Mouse (Mus musculus): ENCODE data around the gene Hid1. TPM values are rescaled to one million over a fixed set of nuclear protein-coding genes. Genes with fewer than 3 reads are reported as not detected.
"Not testable (repeated sequence)": the region's sequence is repeated elsewhere in the genome, so short reads cannot be mapped to it uniquely, and the experiment has no call there.

The Hid1 gene
- polyA plus RNA-seq, 1 experiment from 2014 or later, result 26.5 TPM

DNA sequence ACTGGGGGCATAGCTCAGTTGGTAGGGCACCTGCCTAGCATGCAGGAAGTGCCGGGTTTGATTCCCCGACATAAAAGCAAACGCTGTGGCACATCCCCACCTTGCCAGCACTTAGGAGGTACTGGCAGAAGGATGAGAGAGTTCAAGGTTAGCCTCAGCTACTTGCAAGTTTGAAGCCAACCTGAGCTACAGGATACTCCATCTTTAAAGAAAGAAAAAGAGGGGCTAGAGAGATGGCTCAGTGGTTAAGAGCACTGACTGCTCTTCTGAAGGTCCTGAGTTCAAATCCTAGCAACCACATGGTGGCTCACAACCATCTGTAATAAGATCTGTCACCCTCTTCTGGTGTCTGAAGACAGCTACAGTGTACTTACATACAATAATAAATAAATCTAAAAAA, 19.3 kb upstream of the Hid1 start:
- not testable (repeated sequence) for H3K9me3 ChIP-seq (replicated peaks); H3K9ac ChIP-seq; ATAC-seq (ENCODE audit: low FRiP score); H3K27ac ChIP-seq; H3K4me2 ChIP-seq (replicated peaks); H3K27me3 ChIP-seq; H3K4me3 ChIP-seq
- peaks cover 19% of the 10 kb centered on the region for H3K36me3 ChIP-seq
- 86% methylated on average over 3 of the region's 3 CpGs for WGBS
- peaks cover 37% of the 10 kb centered on the region for H3K4me1 ChIP-seq

DNA sequence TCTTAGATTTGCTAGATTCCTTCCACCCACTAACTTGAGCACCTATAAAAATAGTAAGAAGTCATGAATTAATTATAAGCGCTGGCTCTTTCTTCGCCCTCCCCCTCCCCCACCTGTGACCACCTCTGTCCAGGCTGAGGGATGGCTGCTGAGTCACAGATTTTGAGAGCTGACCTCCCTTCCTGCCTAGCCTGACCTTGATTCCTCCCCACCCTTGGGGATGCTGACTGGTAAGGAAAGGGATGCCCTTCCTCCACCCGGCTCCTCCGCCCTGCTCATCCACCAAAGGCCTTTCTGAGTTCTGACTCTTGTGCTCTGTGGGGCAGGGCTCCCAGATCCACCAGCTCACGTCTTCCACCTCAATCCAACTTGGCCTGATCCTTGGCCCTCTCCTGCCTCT, 17.0 kb upstream of the Hid1 start:
- ATAC-seq (ENCODE audit: low FRiP score), result no peak
- Histone ChIP-seq H3K4me2 (replicated peaks) (0 out of 2 replicates have a peak overlapping the region, but pooled peaks have one; percentile 13), H3K36me3 (no peaks in the 10 kb centered on the region), H3K9ac (0 out of 2 replicates have a peak overlapping the region, but pooled peaks have one; percentile 33), H3K4me1 (peaks cover 41% of the 10 kb centered on the region), H3K27ac (no peak overlapping the region), H3K4me3 (no peak overlapping the region), H3K27me3 (no peaks in the 10 kb centered on the region), H3K9me3 (replicated peaks) (no peaks in the 10 kb centered on the region)
- WGBS, result 75% methylated on average over 5 of the region's 5 CpGs

DNA sequence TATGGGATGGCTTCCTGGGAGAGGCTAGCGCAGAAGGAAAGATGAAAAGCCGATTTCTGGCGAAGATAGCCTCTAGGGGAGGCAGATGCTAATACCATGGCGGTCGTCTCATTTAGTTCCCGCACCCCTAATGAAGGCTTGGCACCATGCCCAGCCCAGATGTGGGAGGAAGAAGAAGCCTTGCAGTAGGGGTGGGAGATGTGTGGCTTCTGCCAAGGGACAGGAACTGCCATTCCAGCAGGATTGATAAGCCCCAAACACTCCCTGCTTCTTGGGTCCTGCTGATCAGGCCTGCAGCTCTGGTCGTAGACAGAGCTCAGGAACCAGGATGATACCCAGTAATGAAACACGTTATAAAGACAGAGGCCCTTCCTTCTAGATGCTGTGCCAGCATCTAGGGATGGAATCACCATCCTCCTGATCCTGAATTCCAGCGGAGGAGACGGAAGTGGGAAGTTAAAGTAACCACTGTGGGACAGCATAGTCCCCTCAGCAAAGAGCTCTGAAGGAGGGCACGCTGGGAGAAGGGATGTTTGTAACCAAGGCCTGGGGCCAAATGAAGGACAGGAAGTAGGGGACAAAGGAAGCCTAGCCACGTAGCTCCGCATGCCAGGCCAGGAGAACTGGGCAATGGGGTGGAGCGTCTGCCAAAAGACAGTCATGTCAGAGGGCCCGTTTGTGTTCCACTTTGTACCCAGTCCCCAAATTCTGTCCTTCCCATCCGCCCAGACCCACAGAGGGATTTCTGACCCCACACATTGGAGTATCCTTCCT, 16.3 kb upstream of the Hid1 start:
- Histone ChIP-seq H3K4me1 (peaks cover 41% of the 10 kb centered on the region), H3K4me3 (peak overlapping the region; percentile 91), H3K36me3 (no peaks in the 10 kb centered on the region), H3K27me3 (no peaks in the 10 kb centered on the region), H3K27ac (peak overlapping the region; percentile 95), H3K4me2 (replicated peaks) (peak overlapping the region; percentile 60), H3K9ac (peak overlapping the region; percentile 98), H3K9me3 (replicated peaks) (no peaks in the 10 kb centered on the region)
- ATAC-seq (ENCODE audit: low FRiP score), result 0 out of 2 replicates have a peak, but pooled peaks have one; percentile 33
- 48% methylated on average over 16 of the region's 16 CpGs for WGBS

DNA sequence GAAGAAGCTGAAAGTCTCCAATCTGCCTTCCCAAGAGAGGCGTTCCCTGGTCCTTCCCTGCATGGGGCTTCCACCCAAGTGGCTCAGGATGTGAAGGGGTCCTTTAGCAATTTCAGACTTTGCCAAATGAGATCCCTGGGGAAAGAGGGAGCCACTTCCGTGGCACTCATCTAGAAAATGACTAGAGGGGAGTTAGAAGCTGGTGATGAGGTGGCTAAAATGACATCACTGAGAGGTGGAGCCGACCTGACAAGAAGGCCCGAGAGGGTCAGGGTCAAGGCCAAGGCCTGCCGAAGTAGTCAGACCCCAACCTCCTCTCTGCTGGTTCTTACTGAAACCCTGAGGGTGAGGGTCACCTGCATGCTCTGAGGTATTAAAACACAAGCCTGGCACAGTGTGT, 15.3 kb upstream of the Hid1 start:
- no peaks in the 10 kb centered on the region for H3K36me3 ChIP-seq
- WGBS, result 22% methylated on average over 5 of the region's 5 CpGs
- H3K4me3 ChIP-seq, result peak overlapping the region; percentile 91
- no peaks in the 10 kb centered on the region for H3K9me3 ChIP-seq (replicated peaks)
- ATAC-seq (ENCODE audit: low FRiP score), result no peak
- peak overlapping the region; percentile 60 for H3K4me2 ChIP-seq (replicated peaks)
- peaks cover 41% of the 10 kb centered on the region for H3K4me1 ChIP-seq
- peak overlapping the region; percentile 95 for H3K27ac ChIP-seq
- H3K27me3 ChIP-seq, result no peaks in the 10 kb centered on the region
- H3K9ac ChIP-seq, result peak overlapping the region; percentile 98

DNA sequence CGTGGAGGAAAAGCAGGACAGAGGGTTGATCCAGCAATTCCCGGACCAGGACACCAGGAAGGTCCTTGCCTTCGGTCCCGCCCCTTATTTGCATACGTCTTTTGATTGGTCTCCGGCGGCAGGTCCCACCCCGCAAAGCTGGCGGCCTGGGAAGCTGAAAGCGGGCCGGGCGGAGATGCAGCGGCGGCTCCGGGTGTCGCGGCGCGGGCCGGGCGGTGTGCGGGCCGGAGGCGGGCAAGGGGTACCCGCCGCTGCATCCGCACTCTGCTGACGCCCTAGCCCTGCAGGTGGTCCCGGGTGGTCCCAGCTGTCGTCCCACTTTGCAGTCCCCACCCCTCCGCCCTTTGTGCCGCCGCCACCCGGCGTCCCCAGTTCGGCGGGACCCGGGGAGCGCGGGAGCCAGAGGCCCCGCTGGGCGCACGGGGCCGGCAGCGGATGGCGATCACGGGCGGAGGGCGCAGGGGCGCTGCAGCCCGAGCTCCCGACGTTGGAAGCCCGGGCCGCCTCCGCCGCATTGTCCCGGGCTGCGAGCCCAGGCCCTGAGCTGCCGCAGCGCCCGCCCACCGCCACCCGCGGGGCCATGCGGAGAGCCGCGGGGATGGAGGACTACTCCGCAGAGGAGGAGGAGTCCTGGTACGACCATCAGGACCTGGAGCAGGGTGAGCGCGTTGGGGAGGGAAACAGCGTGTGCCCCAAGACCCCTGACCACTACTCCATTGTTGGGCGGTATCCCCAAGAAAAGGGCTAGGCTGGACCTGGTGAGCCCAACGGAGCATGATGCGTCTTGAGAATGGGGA, 14.4 kb upstream of the Hid1 start, which contains the start of gene Cdr2l:
Gene Cdr2l (plus strand): TSS at position 174 of the 797 bp plus-strand sequence.
- peaks cover 41% of the 10 kb centered on the region for H3K4me1 ChIP-seq
- H3K27ac ChIP-seq, result peak within 1 kb of the TSS; percentile 95
- peaks cover 4% of the 10 kb centered on the region; the same call in 1 of the 2 replicates for H3K27me3 ChIP-seq
- under 1% methylated on average over 73 of the region's 76 CpGs for WGBS
- H3K4me3 ChIP-seq, result peak within 1 kb of the TSS; percentile 91
- ATAC-seq (ENCODE audit: low FRiP score), result peak; percentile 90
- H3K9me3 ChIP-seq (replicated peaks), result no peaks in the 10 kb centered on the region
- peak within 1 kb of the TSS; percentile 98 for H3K9ac ChIP-seq
- H3K4me2 ChIP-seq (replicated peaks), result peak within 1 kb of the TSS; percentile 60
- H3K36me3 ChIP-seq, result no peaks in the 10 kb centered on the region

DNA sequence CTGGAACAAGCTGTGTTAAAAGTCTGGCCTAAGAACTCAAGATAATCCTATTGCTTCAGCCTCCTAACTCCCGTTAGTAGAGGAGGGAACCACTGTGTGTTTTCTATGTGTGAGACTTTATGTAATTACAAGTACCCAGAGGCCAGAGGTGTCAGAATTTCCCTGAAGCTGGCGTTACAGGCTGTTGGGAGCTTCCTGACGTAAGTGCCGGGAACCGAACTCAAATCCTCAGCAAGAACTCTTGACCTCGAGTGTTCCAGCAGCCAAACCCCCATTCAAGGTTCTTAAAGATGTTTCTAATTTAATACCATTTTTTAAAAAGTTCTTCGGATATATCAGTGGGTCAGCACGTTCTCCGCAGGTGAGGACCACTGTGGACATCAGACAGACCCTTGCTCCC, 13.7 kb upstream of the Hid1 start:
- peaks cover 7% of the 10 kb centered on the region; the same call in 1 of the 2 replicates for H3K27me3 ChIP-seq
- H3K4me2 ChIP-seq (replicated peaks), result peak overlapping the region; percentile 60
- peak overlapping the region; percentile 95; the same call in 1 of the 2 replicates for H3K27ac ChIP-seq
- 13% methylated on average over 9 of the region's 9 CpGs for WGBS
- H3K4me3 ChIP-seq, result peak overlapping the region; percentile 91
- H3K9ac ChIP-seq, result no peak overlapping the region; the same call in 1 of the 2 replicates
- no peaks in the 10 kb centered on the region for H3K36me3 ChIP-seq
- peaks cover 41% of the 10 kb centered on the region for H3K4me1 ChIP-seq
- no peak for ATAC-seq (ENCODE audit: low FRiP score)
- H3K9me3 ChIP-seq (replicated peaks), result no peaks in the 10 kb centered on the region

DNA sequence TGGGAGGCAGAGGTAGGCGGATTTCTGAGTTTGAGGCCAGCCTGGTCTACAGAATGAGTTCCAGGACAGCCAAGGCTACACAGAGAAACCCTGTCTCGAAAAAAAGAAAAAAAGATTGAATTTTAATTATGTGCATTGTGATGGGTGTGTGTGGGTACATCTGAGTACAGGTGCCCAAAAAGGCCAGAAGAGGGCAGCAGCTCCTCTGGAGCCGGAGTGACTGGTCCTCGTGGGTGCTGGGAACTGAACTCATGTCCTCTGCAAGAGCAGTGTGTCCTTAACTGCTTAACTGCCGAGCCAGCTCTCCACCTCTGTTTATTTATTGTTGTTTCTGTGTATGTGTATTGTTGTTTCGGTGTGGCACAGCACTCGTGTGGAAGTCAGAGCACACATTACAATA, 10.3 kb upstream of the Hid1 start:
- H3K27ac ChIP-seq, result no peak overlapping the region
- peaks cover 23% of the 10 kb centered on the region for H3K4me1 ChIP-seq
- no peak overlapping the region for H3K9ac ChIP-seq
- 83% methylated on average over 7 of the region's 7 CpGs for WGBS
- no peaks in the 10 kb centered on the region for H3K9me3 ChIP-seq (replicated peaks)
- H3K36me3 ChIP-seq, result no peaks in the 10 kb centered on the region
- H3K27me3 ChIP-seq, result peaks cover 35% of the 10 kb centered on the region
- no peak overlapping the region for H3K4me2 ChIP-seq (replicated peaks)
- no peak for ATAC-seq (ENCODE audit: low FRiP score)
- no peak overlapping the region for H3K4me3 ChIP-seq

DNA sequence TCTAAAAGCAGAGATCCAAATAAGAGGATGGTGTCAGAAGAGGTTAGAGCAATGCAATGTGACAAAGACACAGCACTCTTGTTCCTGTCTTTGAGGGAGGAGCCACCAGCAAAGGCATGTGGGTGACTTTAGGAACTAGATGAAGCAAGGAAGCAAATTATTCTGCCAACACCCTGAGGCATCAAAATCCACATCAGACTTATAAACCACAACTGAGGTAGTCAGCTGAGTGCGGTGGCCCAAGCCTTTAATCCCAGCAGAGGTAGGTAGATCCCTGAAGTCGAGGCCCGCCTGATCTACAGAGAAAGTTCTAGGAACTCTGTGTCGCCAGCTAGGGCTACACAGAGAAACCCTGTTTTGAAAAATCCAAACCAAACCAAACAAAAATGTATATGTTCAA, 9.7 kb upstream of the Hid1 start:
- no peaks in the 10 kb centered on the region for H3K36me3 ChIP-seq
- H3K4me2 ChIP-seq (replicated peaks), result no peak overlapping the region
- no peak for ATAC-seq (ENCODE audit: low FRiP score)
- H3K4me1 ChIP-seq, result peaks cover 18% of the 10 kb centered on the region
- 89% methylated on average over 4 of the region's 4 CpGs for WGBS
- H3K9ac ChIP-seq, result no peak overlapping the region
- H3K9me3 ChIP-seq (replicated peaks), result no peaks in the 10 kb centered on the region
- no peak overlapping the region for H3K27ac ChIP-seq
- H3K27me3 ChIP-seq, result peaks cover 36% of the 10 kb centered on the region
- no peak overlapping the region for H3K4me3 ChIP-seq

DNA sequence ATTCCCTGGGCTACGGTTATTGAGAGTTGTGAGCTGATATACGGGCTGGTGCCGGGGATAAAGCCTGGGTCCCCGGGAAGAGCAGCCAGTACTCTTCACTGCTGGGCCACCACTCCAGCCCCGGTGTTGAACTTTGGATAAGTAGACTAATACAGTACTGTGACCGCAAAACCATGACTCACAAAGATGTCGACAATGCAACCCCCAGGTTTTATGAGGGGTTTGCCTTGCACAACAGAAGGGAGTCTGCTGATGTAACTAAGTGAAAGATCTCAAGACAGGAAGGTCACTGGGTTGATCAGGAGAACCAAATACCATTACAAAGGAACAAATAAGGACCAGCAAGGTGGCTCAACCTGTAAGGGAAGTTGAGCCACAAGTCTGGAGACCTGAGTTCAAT, 9.2 kb upstream of the Hid1 start:
- H3K9me3 ChIP-seq (replicated peaks), result no peaks in the 10 kb centered on the region
- 79% methylated on average over 7 of the region's 7 CpGs for WGBS
- H3K27ac ChIP-seq, result no peak overlapping the region
- H3K4me1 ChIP-seq, result peaks cover 18% of the 10 kb centered on the region
- no peak overlapping the region for H3K4me2 ChIP-seq (replicated peaks)
- ATAC-seq (ENCODE audit: low FRiP score), result no peak
- H3K27me3 ChIP-seq, result peaks cover 40% of the 10 kb centered on the region
- H3K9ac ChIP-seq, result no peak overlapping the region
- H3K4me3 ChIP-seq, result no peak overlapping the region
- no peaks in the 10 kb centered on the region for H3K36me3 ChIP-seq

DNA sequence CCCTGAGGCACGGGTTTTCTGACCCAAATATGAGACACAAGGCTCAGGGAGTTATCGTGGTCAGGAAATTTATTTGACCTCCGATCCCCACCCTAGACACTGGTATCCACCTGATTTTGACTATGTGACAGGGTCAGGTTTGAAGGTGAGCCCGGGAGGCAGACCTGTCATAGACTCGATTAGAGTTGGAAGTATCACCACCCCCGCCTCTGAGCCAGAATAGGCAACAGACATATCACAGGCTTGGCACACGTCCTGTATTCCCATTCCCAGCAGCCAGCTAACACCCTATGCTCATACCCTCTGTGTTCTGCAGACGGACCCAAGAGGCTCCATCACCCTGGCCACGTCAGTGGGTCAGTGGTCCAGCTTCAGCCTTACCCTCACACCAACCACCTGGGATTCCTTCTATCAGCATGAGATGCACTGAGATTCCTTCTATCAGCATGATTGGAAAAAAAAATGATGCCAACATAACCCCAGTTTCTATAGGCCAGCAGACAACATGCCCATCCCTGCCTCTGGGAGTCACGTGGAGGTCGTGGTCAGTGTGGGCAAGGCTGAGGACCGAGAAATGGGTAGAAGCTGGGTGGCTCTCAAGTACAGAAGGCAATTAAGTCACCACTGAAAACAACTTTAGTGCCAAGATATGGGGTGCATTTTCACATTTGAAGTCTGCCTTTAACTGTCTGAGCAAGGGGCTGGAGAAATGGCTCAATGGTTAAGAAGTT, 7.3 kb upstream of the Hid1 start:
- no peak overlapping the region for H3K27ac ChIP-seq

DNA sequence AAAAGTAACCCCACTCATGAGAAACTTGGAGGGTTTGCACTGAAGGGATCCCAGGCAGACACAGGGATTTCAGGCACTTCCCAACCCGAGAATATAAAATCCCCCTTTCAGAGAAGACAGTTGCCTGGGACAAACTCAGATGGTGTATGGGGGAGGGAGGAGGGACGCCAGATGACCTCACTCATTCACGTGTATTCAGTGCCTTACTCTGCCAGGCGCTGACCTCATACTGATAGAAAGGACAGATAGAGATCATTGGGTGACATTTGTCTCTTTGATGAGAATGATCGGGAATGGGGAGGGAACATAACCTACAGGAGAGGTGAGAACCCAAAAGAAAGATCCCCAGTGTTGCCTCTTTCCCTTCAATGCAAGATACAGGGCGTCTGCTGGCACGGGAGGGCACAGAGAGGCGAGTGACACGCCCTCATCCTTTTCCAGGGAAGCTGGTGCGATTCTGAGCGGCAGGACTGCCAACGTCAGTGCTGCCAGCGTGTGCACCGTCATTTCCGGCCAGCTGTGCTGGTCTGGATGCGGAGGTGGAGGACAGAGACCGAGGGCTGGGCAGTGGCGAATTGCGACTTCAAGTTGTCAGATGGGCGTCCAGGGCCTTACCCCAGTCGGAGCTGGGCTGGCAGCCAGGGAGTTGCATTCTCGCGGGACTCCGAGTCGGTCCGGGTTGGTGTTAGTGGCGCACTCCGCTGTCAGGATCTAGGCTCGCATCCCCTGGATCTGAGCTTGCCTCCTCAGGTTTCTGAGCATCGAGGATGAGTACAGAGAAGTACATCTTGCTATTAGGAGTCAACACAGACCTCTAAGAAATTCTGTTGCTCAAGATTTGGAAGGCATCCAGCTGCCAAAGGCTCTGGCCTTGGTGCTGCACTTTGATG, 6.5 kb upstream of the Hid1 start:
- H3K9me3 ChIP-seq (replicated peaks), result no peaks in the 10 kb centered on the region
- H3K27ac ChIP-seq, result peak overlapping the region; percentile 5; the same call in 1 of the 2 replicates
- H3K4me3 ChIP-seq, result peak overlapping the region; percentile 36
- 2% methylated on average over 30 of the region's 30 CpGs for WGBS
- H3K4me1 ChIP-seq, result peaks cover 14% of the 10 kb centered on the region
- peak overlapping the region; percentile 55 for H3K9ac ChIP-seq
- no peaks in the 10 kb centered on the region for H3K36me3 ChIP-seq
- ATAC-seq (ENCODE audit: low FRiP score), result peak; percentile 40
- H3K4me2 ChIP-seq (replicated peaks), result peak overlapping the region; percentile 76
- H3K27me3 ChIP-seq, result peaks cover 56% of the 10 kb centered on the region

More for the DNA sequence above, 7.3 kb upstream of the Hid1 start:
- 69% methylated on average over 12 of the region's 12 CpGs for WGBS
- H3K4me2 ChIP-seq (replicated peaks), result peak overlapping the region; percentile 76
- H3K27me3 ChIP-seq, result peaks cover 53% of the 10 kb centered on the region
- H3K36me3 ChIP-seq, result no peaks in the 10 kb centered on the region
- ATAC-seq (ENCODE audit: low FRiP score), result no peak
- H3K4me3 ChIP-seq, result peak overlapping the region; percentile 36
- H3K4me1 ChIP-seq, result peaks cover 14% of the 10 kb centered on the region
- H3K9ac ChIP-seq, result no peak overlapping the region
- no peaks in the 10 kb centered on the region for H3K9me3 ChIP-seq (replicated peaks)

Data from hindbrain, embryonic 12.5 days (tissue).